In genomic region chr12:95690819-95691218, GRCm38 (mm10) we compare ENCODE assay signal across 8 mouse cellular contexts. TPM values are rescaled to one million over a fixed set of nuclear protein-coding genes. Genes with fewer than 3 reads are reported as not detected.
A peak's percentile ranks its signal among the peaks of the same experiment; 100 is the strongest.
DNase-seq lines count a peak whose midpoint lies in the region; ATAC-seq and TF ChIP-seq lines count a peak whose summit lies in the region.

No protein-coding gene starts in this region.

- TF ChIP-seq CTCF in intestine, postnatal 0 days (IDR thresholded peaks at IDR 0.05; ENCODE audit: low read depth), result peak; percentile 79

- no peak overlapping the region for H3K27ac ChIP-seq in intestine, postnatal 0 days (ENCODE audit: low read depth, low read length)
- no peak overlapping the region for H3K27ac ChIP-seq in intestine, embryonic 16.5 days (ENCODE audit: low read length)
- no peak overlapping the region for H3K27ac ChIP-seq in neural tube, embryonic 11.5 days (ENCODE audit: low read depth, low read length)

- H3K9ac ChIP-seq in intestine, postnatal 0 days (ENCODE audit: low read depth, low read length), result no peak overlapping the region
- no peak overlapping the region for H3K9ac ChIP-seq in intestine, embryonic 16.5 days (ENCODE audit: low read depth, low read length)
- H3K9ac ChIP-seq in neural tube, embryonic 11.5 days (ENCODE audit: low read length), result no peak overlapping the region

- 27% methylated on average over 9 of the region's 9 CpGs for WGBS in intestine, postnatal 0 days
- WGBS in intestine, embryonic 16.5 days, result 13% methylated on average over 9 of the region's 9 CpGs
- WGBS in neural tube, embryonic 11.5 days, result 5% methylated on average over 9 of the region's 9 CpGs

- no peak for ATAC-seq in intestine, postnatal 0 days
- ATAC-seq in intestine, embryonic 16.5 days, result no peak
- no peak for ATAC-seq in neural tube, embryonic 11.5 days (ENCODE audit: insufficient read depth, low FRiP score, low TSS enrichment)

- DNase-seq in brain, embryonic 18.5 days (ENCODE audit: low read depth, low spot score), result peak; percentile 72
- DNase-seq in frontal cortex, postnatal 25 days (ENCODE audit: low spot score in 2 of 2), result peak; percentile 21 to 31
- peak; percentile 18 to 45 for DNase-seq in left cerebral cortex, adult 8-10 months (ENCODE audit: low spot score in 2 of 2)
- peak; percentile 52 for DNase-seq in neural tube, embryonic 11.5 days (ENCODE audit: low spot score)
- DNase-seq in spleen, postnatal 10 days (ENCODE audit: low spot score in 2 of 2), result no peak
- DNase-seq in gastrocnemius, postnatal 4 days (ENCODE audit: low spot score in 2 of 2), result no peak

- 0 out of 2 replicates have a peak, but pooled peaks cover 5% of the 10 kb centered on the region for H3K4me1 ChIP-seq in intestine, postnatal 0 days (replicated peaks; ENCODE audit: control insufficient read depth, insufficient read depth, low read length)
- peaks cover 13% of the 10 kb centered on the region for H3K4me1 ChIP-seq in intestine, embryonic 16.5 days (ENCODE audit: control insufficient read depth, insufficient read depth, low read length)
- H3K4me1 ChIP-seq in neural tube, embryonic 11.5 days (ENCODE audit: control insufficient read depth, insufficient read depth, low read length), result no peaks in the 10 kb centered on the region

- no peaks in the 10 kb centered on the region for H3K36me3 ChIP-seq in intestine, postnatal 0 days (ENCODE audit: control insufficient read depth, insufficient read depth)
- no peaks in the 10 kb centered on the region for H3K36me3 ChIP-seq in intestine, embryonic 16.5 days (ENCODE audit: control insufficient read depth, insufficient read depth, low read length)
- no peaks in the 10 kb centered on the region for H3K36me3 ChIP-seq in neural tube, embryonic 11.5 days (ENCODE audit: control insufficient read depth, insufficient read depth, low read length)

- H3K4me2 ChIP-seq in intestine, postnatal 0 days (replicated peaks; ENCODE audit: low read depth), result no peak overlapping the region
- no peak overlapping the region for H3K4me2 ChIP-seq in intestine, embryonic 16.5 days (ENCODE audit: low read depth, low read length)
- no peak overlapping the region for H3K4me2 ChIP-seq in neural tube, embryonic 11.5 days (ENCODE audit: low read depth)

- no peaks in the 10 kb centered on the region for H3K9me3 ChIP-seq in intestine, postnatal 0 days (ENCODE audit: control insufficient read depth)
- no peaks in the 10 kb centered on the region for H3K9me3 ChIP-seq in intestine, embryonic 16.5 days (ENCODE audit: control insufficient read depth, low read length)
- no peaks in the 10 kb centered on the region for H3K9me3 ChIP-seq in neural tube, embryonic 11.5 days (ENCODE audit: control insufficient read depth, low read length)

- H3K27me3 ChIP-seq in intestine, postnatal 0 days (replicated peaks; ENCODE audit: control insufficient read depth, insufficient read depth, low read length), result peaks cover 38% of the 10 kb centered on the region
- peaks cover 18% of the 10 kb centered on the region for H3K27me3 ChIP-seq in intestine, embryonic 16.5 days (replicated peaks; ENCODE audit: control insufficient read depth, insufficient read depth, low read length)
- H3K27me3 ChIP-seq in neural tube, embryonic 11.5 days (ENCODE audit: control insufficient read depth, insufficient read depth, low read length), result peaks cover 25% of the 10 kb centered on the region

- H3K4me3 ChIP-seq in intestine, postnatal 0 days (ENCODE audit: low read depth, low read length), result no peak overlapping the region
- H3K4me3 ChIP-seq in intestine, embryonic 16.5 days (ENCODE audit: low read length), result no peak overlapping the region
- no peak overlapping the region for H3K4me3 ChIP-seq in neural tube, embryonic 11.5 days (ENCODE audit: low read depth, low read length)

RNA-seq across cellular contexts. Expression of gene Flrt2, which starts 1.2 kb away (rescaled TPM):
- 2.8 and 3.5 TPM in 2 replicates for polyA plus RNA-seq in intestine, postnatal 0 days (2015; fragmentation: Nextera tagmentation; extraction: Ambion mirVana)
- 8.5 and 8.6 TPM in 2 replicates for polyA plus RNA-seq in intestine, embryonic 16.5 days (2015; fragmentation: Nextera tagmentation; extraction: Ambion mirVana)
- total RNA-seq in left cerebral cortex, adult 8-10 months (2022), result 10 to 100 TPM; 59.2 to 74.4 (median 63.1) TPM
- polyA plus RNA-seq in neural tube, embryonic 11.5 days (2014; fragmentation: Nextera tagmentation; extraction: Ambion mirVana), result 22.9 and 29.1 TPM in 2 replicates
- 10 to 100 TPM; 22.8 to 23.3 TPM for total RNA-seq in gastrocnemius, postnatal 4 days (2021)

Comparison
In these comparisons a context has a peak if more than half of its experiments do, and no peak if none do; other contexts are left out.
1. DNase-seq: peak in brain, embryonic 18.5 days (single experiment), frontal cortex, postnatal 25 days (2 of 2), left cerebral cortex, adult 8-10 months (2 of 2) and neural tube, embryonic 11.5 days (single experiment); none in spleen, postnatal 10 days (0 of 2) and gastrocnemius, postnatal 4 days (0 of 2).